Mouse (Mus musculus): Measurements from ENCODE around the gene Pabpn1l.

The Pabpn1l gene

DNA sequence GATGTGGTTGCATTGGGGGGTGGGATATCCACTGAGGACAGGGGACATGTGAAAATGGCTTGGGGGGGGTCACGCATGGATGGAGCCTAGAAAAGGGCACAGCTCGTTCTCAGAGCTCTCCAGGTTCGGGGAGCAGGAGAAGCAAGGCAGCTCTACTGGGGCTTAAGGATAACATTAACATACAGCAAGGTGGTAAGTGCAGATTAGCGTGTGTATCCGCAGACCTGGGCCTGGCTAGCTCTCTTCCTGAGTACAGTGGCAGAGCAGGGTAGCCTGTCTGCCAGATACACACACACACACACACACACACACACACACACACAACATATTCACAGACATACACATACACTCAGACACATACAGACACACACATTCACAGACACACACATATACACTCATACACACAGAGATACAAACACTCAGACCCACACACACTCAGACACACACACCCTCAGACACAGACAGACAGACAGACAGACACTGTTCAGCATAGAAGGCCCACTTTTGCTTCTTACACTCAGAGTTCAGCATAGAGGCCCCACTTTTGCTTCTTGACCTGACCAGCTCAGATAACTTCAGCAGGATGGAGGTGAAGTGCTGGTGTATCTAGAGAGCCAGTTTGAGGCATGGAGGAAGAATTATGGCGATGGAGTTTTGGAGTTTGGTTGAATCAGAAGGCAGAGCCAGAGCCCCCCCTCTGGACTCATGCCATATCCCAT, 3.7 kb downstream of the Pabpn1l start:
- no peak for DNase-seq (ENCODE audit: low spot score in 2 of 2)

GRCm38 (mm10) chr8:122617947-122618546, 4.5 kb downstream of the Pabpn1l start:
- DNase-seq (ENCODE audit: low spot score in 2 of 2): peak; percentile 82 to 88

DNA sequence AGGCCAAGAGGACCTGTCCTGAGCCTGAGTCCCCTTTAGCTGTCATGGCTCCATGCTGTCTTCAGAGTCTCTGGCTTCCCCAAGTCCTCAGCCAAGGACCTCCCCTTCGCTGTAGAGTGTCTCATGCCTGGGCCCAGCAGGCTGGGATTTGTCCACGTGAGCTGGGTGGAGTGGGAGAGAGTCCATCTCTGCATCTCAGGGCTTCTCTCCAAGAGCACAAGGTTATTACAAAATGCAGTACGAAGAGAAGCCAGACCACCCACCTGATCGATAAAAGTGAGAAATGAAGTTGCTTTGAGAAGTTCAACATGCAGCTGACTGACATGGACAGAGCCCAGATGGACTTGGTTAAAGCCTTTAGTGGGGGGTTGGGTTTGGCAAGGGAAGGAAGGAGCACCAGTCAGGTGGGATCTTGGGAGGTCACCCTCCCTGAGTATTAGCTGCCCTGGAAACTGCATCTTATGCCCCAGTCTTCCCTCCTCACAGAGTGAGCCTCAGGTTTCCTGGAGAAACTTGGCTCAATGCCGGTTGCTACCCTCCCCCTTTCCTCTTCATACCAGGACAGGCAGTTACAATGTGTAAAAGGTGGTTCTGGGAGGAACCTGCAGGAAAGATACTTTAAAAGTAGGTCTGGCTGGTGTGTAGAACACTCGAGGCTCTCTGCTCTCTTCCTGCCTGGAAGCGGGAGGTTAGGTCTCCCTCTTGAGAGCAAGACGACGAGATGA, 6.2 kb downstream of the Pabpn1l start:
- DNase-seq (ENCODE audit: low spot score in 2 of 2): no peak

DNA sequence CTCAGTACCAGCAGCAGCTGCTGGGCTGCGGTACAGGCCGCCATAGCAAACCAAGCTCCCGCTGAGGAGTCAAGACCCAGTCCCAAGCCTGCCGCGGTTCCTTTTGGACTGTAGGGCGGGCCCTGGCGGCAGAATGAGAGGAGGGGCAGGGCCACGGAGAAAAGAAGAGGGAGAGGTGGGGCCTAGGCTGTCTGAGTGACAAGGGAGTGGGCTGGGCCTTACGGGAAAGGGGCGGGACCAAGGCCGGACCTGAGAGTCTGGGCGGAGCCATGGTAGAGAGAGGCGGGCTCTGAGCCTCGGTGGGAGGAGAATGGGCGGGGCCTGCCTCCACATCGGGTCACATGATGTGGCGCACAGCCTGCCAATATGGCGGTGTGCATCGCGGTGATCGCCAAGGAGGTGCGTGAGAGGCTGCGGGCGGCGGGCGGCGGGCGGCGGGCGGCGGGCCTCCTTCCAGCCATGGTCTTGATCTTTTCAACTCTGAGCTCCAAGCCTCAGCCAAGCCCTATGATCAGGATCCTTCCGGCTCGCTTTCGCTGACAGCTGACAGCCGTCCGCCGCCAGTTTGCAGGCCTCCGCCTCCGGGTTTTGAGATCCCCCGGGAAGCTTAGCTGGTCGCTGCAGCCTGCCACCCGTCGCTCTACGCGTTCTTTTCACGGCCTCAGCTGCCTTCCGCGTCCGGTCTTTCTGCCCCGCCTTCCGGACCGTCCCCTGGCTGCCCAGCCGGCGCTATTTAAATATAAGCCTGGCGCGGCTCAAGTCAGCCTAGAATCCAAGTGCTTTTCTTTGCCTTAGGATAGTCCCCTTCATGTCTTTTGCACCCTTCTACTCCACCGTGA, 11.0 kb downstream of the Pabpn1l start, which contains the start of the genes Galns and Trappc2l:
Galns (minus strand) TSS at position 169 of the 839 bp plus-strand sequence.
Trappc2l (plus strand) TSS at position 346 of the 839 bp plus-strand sequence.
- DNase-seq (ENCODE audit: low spot score in 2 of 2): peak; percentile 79 to 92

DNA sequence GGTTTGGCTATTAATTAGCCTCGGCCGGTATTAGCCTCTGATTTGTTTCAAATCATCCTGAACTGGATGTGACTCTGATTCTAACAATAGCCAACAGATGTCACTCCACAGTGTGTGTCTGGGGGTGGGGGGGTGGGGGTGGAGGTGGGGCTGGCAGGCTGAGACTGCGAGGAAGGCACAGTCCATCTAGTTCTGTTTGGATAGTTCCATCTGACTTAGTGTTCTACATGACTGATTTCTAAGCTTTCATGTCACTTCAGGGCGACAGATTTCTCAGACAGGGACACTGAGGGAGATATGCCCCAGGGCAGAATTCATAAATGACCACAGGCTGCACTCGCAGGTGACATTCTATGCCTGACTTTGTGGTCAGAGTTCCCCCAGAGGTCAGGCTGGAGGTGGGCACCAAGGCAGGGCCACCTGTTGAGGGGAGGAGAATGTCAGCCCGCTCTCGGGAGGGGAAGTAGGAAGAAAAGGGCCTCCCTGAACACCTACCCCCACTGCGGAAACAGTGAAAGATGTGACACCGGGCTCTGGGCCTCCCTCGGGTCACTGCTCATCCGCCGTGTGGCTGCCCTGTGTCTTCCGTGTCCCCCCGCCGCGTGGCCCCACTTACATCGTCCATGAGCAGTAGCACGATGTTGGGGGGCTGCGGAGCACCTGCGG, 11.8 kb downstream of the Pabpn1l start:
- DNase-seq (ENCODE audit: low spot score in 2 of 2): no peak

DNA sequence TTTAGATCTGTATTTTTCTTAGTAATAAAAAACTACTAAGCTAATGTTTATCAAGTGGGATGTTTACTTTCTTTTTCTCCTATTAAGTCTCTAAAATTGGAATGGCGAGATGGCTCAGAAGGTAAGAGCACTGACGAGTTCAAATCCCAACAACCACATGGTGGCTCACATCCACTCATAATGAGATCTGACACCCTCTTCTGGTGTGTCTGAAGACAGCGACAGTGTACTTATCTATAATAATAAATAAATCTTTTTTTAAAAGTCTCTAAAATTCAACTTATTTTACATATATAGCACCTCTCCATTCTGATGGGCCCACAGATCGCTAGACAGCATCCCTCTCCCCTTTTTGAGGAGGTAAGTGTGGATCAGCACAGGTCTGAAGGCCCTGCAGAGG, 12.3 kb downstream of the Pabpn1l start:
- DNase-seq (ENCODE audit: low spot score in 2 of 2): no peak

GRCm38 (mm10) chr8:122606810-122607209, 15.7 kb downstream of the Pabpn1l start:
- DNase-seq (ENCODE audit: low spot score in 2 of 2): no peak

GRCm38 (mm10) chr8:122605367-122605766, 17.2 kb downstream of the Pabpn1l start:
- no peak for DNase-seq (ENCODE audit: low spot score in 2 of 2)

GRCm38 (mm10) chr8:122604640-122605039, 17.9 kb downstream of the Pabpn1l start:
- no peak for DNase-seq (ENCODE audit: low spot score in 2 of 2)

DNA sequence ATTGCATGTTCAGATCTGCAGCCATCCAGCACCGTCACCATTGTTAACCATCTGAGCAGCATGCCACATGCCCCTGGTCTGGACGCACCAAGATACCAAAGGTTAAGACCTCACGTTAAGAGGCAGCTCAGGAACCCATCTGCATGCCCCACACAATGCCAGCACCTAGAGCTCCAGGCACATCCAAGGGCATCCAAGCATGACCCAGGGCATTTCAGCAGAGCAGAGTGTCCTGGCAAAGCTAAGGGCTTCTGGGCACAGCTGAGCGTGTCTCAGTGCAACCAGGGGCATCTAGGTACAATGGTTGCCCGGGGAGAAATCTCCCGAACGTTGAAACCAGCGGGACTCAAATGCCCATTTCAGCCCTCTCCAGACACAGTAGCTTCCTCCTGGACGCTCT, 21.9 kb downstream of the Pabpn1l start:
- DNase-seq (ENCODE audit: low spot score in 2 of 2): no peak

- DNase-seq (ENCODE audit: low spot score in 2 of 2): no peak
Observed at GRCm38 (mm10) chr8:122596031-122596430, 26.5 kb downstream of the Pabpn1l start.

- peak in 1 of 2 experiments; percentile 26 for DNase-seq (ENCODE audit: low spot score in 2 of 2)
Observed at GRCm38 (mm10) chr8:122593783-122594507, 28.6 kb downstream of the Pabpn1l start.

- DNase-seq (ENCODE audit: low spot score in 2 of 2): no peak
Observed at GRCm38 (mm10) chr8:122593240-122593639, 29.3 kb downstream of the Pabpn1l start.

DNA sequence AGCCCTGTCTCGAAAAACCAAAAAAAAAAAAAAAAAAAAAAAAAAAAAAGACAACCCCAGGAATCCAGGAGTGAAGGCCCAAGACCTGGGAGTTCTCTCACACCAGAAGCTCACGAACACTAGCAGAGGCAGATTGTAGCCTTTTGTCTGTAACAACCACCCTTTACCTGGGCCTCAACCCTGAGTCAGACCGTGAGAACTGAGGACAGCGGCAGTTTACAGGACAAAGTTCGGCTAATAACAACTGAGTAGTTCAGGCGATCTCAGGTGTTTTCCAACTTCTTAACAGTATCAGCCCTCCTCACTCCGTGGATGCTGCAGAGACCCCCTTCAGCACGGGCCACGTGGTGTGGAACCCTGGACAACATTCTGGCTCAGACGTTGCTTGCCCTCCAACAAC, 35.8 kb downstream of the Pabpn1l start:
- no peak for DNase-seq (ENCODE audit: low spot score in 2 of 2)

DNA sequence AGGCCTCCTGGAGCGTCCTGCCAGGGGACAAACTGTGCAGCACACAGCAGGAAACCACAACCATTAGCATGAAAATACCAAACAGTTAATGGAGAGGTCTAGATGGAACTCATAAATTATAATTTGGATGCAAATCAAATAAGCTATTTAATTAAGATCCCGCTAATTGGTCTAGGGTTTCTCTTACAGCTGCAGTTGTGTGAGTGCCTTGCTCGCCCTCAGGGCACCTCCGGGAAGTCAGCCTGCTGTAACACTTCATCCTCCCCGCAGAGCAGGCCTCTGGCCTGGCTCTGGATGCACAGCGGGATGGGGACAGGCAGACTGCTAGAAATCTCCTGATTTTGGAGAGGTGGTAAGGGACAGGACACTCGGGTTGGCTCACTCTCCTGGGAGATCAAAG, 36.4 kb downstream of the Pabpn1l start:
- no peak for DNase-seq (ENCODE audit: low spot score in 2 of 2)

- no peak for DNase-seq (ENCODE audit: low spot score in 2 of 2)
Observed at GRCm38 (mm10) chr8:122585411-122585891, 37.1 kb downstream of the Pabpn1l start.

DNA sequence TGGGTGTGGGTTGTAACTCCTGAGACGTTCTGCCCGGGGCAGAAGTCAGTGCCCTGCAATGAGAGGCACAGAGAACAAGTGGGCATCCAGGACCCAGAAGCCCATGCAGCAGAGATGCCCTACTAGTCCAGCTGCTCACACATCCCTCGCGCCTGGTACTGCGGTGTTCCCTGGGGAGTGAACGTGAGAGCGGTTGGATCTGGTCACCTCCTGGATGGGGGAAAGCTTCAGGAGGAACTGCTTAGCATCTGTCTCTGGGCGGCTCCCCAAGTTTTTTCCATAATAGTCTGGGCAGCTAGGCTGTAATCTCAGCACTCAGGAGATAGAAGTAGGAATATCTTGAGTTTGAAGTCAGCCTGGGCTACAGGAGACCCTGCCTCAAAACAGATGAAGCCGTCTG, 37.6 kb downstream of the Pabpn1l start:
- DNase-seq (ENCODE audit: low spot score in 2 of 2): no peak

GRCm38 (mm10) chr8:122580926-122581325, 41.6 kb downstream of the Pabpn1l start:
- no peak for DNase-seq (ENCODE audit: low spot score in 2 of 2)

- no peak for DNase-seq (ENCODE audit: low spot score in 2 of 2)
Observed at GRCm38 (mm10) chr8:122579196-122579595, 43.3 kb downstream of the Pabpn1l start.

DNA sequence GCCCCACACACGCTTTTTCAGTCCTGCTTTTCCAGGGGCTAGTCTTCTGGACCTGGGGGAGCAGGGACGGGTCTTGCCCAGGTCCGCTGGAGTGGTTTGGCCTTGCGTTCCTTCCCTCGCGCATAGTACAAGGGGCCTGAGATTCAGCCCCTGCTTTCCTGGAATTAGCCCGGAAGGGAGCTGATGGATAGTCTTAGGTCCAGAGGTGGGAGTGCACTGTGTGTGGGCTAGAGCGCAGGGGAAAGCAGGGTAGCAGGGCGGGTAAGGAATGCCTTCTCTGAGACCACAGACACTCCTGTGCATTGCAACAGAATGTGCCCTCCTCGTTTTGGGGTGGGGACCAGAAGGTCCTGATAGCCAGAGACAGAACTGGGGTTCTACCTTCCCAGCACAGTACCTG, 45.4 kb downstream of the Pabpn1l start:
- no peak for DNase-seq (ENCODE audit: low spot score in 2 of 2)
